Mouse (Mus musculus): ENCODE measurements around the gene Cdc25a. TPM values are rescaled to one million over a fixed set of nuclear protein-coding genes. Genes with fewer than 3 reads are reported as not detected.

Gene Cdc25a
- total RNA-seq (2015; ENCODE audit: low replicate concordance) (12.2 and 19.1 TPM in 2 replicates), total RNA-seq (2017; ENCODE audit: low replicate concordance) (39.5 and 40.3 TPM in 2 replicates)

- peak; percentile 98 for ATAC-seq (replicated peaks; ENCODE audit: low FRiP score, poor library complexity, severe bottlenecking)
These were observed at the start of gene Cdc25a for GRCm38 (mm10) chr9:109874797-109875691. Cdc25a (plus strand) TSS chr9:109875579.

GRCm38 (mm10) chr9:109825739-109826138 is 49.6 kb upstream of the Cdc25a start:
- ATAC-seq (replicated peaks; ENCODE audit: low FRiP score, poor library complexity, severe bottlenecking), result no peak

DNA sequence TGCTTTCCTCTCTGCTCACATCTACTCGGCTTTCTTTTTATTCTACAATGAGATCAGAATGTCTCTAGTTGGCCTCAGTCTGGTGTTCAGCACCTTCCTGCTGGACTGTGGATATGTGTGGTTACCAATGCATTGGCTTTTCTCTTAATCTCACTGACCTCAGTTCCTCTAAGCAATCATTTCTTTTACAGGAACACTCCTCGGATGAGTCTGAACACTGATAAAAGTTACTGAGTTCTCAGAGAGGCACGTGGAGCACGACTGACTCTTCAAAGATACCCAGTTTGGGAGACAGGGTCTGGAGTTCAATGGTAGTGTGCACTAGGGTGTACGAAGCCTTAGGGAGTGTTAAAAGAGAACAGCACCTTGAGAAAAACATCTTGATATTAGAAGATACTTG is 49.2 kb upstream of the Cdc25a start:
- ATAC-seq (replicated peaks; ENCODE audit: low FRiP score, poor library complexity, severe bottlenecking), result no peak

GRCm38 (mm10) chr9:109832391-109833087 is 42.8 kb upstream of the Cdc25a start, which contains the start of gene Nme6:
Nme6 (plus strand) TSS chr9:109832749.
- ATAC-seq (replicated peaks; ENCODE audit: low FRiP score, poor library complexity, severe bottlenecking), result peak; percentile 98

DNA sequence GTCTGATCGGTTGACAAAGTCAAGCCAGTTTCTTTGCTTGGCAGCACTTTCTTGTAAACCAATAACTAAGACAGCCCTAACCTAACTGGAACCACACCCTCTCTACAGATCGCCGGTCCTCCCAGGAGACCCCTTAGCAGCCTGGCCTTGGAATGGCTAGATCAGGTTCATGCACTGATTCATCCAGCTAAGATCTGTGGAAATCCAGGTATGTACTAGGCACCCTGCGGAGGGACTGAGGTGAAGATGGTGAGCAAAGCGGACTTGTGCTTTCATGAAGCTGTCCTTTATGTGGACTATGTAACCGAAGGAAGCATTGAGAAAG is 42.3 kb upstream of the Cdc25a start:
- no peak for ATAC-seq (replicated peaks; ENCODE audit: low FRiP score, poor library complexity, severe bottlenecking)

DNA sequence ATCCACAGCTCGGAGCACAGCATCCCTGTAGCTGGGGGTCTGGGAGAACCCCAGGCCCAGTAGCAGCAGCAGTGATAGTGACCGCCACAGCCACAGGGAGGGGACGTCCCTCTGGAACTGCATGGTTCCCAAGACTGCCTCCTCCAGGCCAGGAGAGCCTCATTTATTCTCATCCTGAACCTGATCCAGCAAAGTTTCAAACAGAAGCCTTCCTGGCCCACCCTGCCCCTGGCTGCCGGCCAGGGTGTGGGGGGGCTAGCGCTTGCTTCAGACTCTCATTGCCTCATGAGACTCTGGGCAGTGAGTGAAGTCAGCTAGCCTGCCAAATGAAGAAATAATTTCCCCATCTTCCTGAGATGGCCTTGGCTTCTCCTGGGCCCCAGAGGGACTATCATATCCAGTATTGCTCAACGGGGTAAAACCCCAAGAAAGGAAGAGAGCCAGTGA is 26.0 kb upstream of the Cdc25a start, which contains the start of gene Camp:
Gene Camp (minus strand): TSS at position 306 of the 447 bp plus-strand sequence.
- no peak for ATAC-seq (replicated peaks; ENCODE audit: low FRiP score, poor library complexity, severe bottlenecking)

- no peak for ATAC-seq (replicated peaks; ENCODE audit: low FRiP score, poor library complexity, severe bottlenecking)
These were observed 25.3 kb upstream of the Cdc25a start for GRCm38 (mm10) chr9:109850099-109850498.

DNA sequence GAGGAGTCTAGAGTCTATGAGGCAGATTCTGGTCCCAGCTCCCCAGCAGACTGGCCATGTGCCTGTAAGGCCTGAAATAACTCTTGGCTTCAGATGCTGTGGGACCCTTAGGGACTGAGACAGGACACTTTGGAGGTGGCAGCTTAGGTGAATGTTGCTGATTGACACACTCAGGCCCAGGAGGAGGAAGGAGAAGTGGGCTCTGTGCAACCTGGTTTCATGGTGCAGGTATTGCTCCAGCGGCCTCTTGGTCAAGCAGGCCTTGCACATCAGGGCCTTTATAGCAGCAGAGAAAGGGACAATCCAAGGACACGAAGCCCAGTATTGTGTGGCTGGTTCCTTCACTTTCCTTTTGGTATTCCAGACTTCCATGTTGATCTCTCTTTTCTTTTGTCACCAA is 21.0 kb upstream of the Cdc25a start:
- no peak for ATAC-seq (replicated peaks; ENCODE audit: low FRiP score, poor library complexity, severe bottlenecking)

GRCm38 (mm10) chr9:109855947-109856346 is 19.4 kb upstream of the Cdc25a start:
- ATAC-seq (replicated peaks; ENCODE audit: low FRiP score, poor library complexity, severe bottlenecking), result no peak

DNA sequence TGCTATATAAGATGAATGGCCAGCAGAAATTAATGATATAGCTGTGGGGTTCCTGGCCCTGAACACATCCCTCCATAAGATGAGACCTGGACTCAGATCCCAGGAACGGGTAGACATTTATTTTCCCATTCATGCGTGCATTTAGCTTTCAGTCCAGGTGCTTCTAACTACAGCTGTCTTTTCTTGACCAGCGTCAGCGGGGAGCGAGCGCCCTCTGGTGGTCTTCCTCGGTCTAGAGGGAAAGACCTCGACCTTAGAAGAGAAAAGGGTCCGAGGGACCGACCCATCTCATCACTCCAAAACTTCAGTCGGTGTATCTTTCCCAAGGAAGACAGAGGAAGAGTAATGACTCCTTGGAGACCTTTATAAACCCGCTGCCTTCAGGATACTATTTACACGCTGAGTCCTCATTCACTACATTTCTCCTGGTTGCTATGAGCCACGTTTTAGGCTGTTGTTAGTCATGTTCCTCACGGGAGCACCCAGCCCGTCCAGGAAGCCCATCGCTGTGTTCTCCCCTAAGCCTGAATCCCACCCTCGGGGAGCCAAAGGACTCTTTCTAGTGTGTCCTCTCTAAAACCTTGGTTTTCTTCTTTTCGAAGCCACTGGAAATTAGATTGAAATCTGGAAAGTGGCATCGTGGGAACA is 12.9 kb upstream of the Cdc25a start:
- ATAC-seq (replicated peaks; ENCODE audit: low FRiP score, poor library complexity, severe bottlenecking), result peak; percentile 84

GRCm38 (mm10) chr9:109863085-109863484 is 12.3 kb upstream of the Cdc25a start:
- ATAC-seq (replicated peaks; ENCODE audit: low FRiP score, poor library complexity, severe bottlenecking), result no peak

DNA sequence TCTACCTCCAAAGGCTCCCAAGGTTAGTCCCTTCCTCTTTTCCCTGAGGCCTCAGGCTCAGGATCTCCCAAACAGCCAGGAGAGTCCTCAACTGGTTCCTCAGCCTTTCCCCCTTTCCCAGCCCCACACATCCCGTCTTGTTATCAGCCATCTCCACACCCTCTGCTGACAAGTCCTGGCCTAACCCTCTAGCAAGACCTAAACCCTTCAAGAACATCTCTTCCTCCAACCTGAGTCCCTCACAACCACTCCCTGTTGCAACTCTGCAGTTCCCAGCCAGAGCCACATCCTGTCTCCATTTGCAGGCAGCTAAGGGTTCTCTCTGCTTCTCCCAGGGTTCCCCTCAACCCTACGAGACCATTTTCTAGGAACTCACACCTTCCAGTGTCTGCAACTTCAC is 9.2 kb upstream of the Cdc25a start:
- ATAC-seq (replicated peaks; ENCODE audit: low FRiP score, poor library complexity, severe bottlenecking), result no peak

DNA sequence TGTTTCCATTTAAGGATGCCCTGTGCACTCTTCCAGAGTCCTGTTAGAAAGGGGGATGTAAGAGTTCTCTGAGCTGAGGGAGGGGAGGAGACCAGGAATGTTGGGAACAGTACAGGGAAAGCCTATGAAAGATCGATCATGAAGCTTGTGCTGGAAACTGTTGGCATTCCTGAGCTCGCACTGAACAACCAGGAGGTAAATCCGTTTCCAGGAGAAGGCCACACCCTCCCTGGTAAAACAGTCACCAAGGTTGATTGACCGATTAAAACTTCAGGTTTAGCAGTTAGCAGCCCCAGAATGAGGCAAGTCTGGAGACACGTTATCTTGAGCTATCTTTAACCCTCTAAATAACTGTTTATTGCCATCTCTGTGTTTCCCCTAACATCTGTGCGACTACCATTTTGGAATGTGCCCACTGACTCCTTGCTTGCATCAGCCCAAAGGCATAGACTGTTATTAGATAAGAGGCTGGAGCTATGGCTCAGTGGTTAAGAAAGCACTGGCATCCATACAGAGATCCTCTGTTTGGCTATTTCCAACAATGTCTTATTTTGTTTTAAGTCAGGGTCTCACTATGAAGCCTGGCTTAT is 4.3 kb upstream of the Cdc25a start:
- no peak for ATAC-seq (replicated peaks; ENCODE audit: low FRiP score, poor library complexity, severe bottlenecking)

GRCm38 (mm10) chr9:109875695-109876601 is 569 bp downstream of the Cdc25a start:
- peak; percentile 51 for ATAC-seq (replicated peaks; ENCODE audit: low FRiP score, poor library complexity, severe bottlenecking)

DNA sequence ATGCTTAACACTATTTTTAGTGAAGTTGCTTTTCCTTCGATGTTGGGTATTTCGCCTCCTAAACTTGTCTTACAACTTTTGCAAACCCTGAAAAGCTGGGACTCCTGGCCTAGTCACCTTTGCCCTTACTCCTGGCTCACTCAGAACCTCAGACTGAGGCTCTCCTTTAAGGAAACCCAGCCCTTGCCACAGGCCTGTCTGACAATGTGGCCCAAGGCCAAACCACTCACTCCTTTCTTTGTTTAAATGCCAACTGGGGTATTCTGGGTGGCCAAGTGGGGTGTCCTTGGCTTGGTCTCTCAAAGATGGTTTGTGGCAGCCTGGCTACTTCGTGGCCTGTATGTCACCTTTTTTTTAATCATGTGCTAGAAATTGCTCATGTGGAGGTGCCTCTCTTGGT is 1.4 kb downstream of the Cdc25a start:
- ATAC-seq (replicated peaks; ENCODE audit: low FRiP score, poor library complexity, severe bottlenecking), result no peak

DNA sequence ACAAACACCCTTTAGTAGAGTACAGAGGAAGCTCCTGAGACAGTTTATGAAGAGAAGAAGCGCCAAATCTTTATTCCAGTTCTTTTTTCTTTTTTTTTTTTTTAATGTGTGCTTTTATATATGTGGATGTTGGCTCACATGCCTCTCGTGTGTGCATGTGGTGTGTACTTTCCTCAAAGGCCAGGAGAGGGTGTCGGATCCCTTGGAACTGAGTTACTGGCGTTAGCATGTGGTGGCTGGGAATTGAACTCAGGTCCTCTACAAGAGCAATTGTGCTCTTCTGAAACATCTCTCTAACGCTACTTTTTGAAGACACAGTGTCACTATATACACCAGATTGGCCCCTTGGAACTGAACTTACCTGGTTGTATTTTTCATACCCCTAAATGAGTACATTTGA is 2.3 kb downstream of the Cdc25a start:
- no peak for ATAC-seq (replicated peaks; ENCODE audit: low FRiP score, poor library complexity, severe bottlenecking)

DNA sequence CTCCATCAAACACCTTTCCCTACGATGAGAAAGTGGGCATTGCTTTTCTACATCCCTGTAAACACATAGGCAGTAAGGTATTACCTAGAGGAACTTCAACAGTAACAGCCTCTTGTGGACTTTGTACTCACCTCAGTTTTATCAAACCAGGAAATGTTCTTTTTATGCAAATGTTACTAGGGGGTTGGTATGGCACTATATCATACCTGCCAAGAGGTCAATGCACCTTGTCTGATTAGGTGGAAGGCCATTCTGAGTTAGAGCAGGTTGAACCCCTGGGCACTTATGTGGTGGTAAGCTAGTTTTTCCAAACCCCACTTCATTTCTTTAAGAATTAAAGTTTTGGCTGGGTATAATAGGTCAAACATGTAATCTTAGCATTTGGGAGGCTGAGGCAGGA is 3.9 kb downstream of the Cdc25a start:
- no peak for ATAC-seq (replicated peaks; ENCODE audit: low FRiP score, poor library complexity, severe bottlenecking)

GRCm38 (mm10) chr9:109886259-109886658 is 10.9 kb downstream of the Cdc25a start:
- no peak for ATAC-seq (replicated peaks; ENCODE audit: low FRiP score, poor library complexity, severe bottlenecking)

- no peak for ATAC-seq (replicated peaks; ENCODE audit: low FRiP score, poor library complexity, severe bottlenecking)
These were observed 11.9 kb downstream of the Cdc25a start for GRCm38 (mm10) chr9:109887321-109887720.
